Mouse (Mus musculus) T-helper 1 cell (primary cell): ENCODE results near the gene Lrp2.

Experiments
- in situ Hi-C: fragments of 300-600 bp; cut with MboI, MseI; formaldehyde crosslinking; loops from one replicate; pipeline ENCODE4 v1.15.1; 2025; ENCODE audit warnings: high pct_unique_total_duplicates

Lrp2 gene

GRCm38 (mm10) chr2:69518307-69518706 lies 67.6 kb downstream of the Lrp2 start:
- in situ Hi-C loops, result no loop called here

GRCm38 (mm10) chr2:69511766-69512165 lies 74.1 kb downstream of the Lrp2 start:
- in situ Hi-C loops, result no loop called here

GRCm38 (mm10) chr2:69500357-69500756 lies 85.5 kb downstream of the Lrp2 start:
- in situ Hi-C loops, result no loop called here

GRCm38 (mm10) chr2:69493130-69493529 lies 92.7 kb downstream of the Lrp2 start:
- in situ Hi-C loops, result no loop called here

- in situ Hi-C loops, result no loop called here
Observed at GRCm38 (mm10) chr2:69480965-69481364, 104.9 kb downstream of the Lrp2 start.

GRCm38 (mm10) chr2:69479859-69480258 lies 106.0 kb downstream of the Lrp2 start:
- in situ Hi-C loops, result no loop called here

GRCm38 (mm10) chr2:69476901-69477300 lies 109.0 kb downstream of the Lrp2 start:
- in situ Hi-C loops, result no loop called here

GRCm38 (mm10) chr2:69475177-69475576 lies 110.7 kb downstream of the Lrp2 start:
- in situ Hi-C loops, result no loop called here

GRCm38 (mm10) chr2:69471837-69472236 lies 114.0 kb downstream of the Lrp2 start:
- in situ Hi-C loops, result loop anchor here (25.0 kb wide), 1 partner anchor 840 kb away; no protein-coding TSS in a partner anchor

- in situ Hi-C loops, result loop anchor here (25.0 kb wide), 1 partner anchor 849 kb away; no protein-coding TSS in a partner anchor
Observed at GRCm38 (mm10) chr2:69463609-69464008, 122.3 kb downstream of the Lrp2 start.

- in situ Hi-C loops, result loop anchor here (25.0 kb wide), 1 partner anchor 853 kb away; no protein-coding TSS in a partner anchor
Observed at GRCm38 (mm10) chr2:69459481-69459880, 126.4 kb downstream of the Lrp2 start.

- in situ Hi-C loops, result loop anchor here (25.0 kb wide), 1 partner anchor 861 kb away; no protein-coding TSS in a partner anchor
Observed at GRCm38 (mm10) chr2:69451128-69451527, 134.7 kb downstream of the Lrp2 start.

- in situ Hi-C loops, result no loop called here
Observed at GRCm38 (mm10) chr2:69448581-69448980, 137.3 kb downstream of the Lrp2 start.

GRCm38 (mm10) chr2:69445896-69446472 lies 139.9 kb downstream of the Lrp2 start:
- in situ Hi-C loops, result no loop called here

GRCm38 (mm10) chr2:69441656-69442055 lies 144.2 kb downstream of the Lrp2 start:
- in situ Hi-C loops, result no loop called here

GRCm38 (mm10) chr2:69428116-69428515 lies 157.7 kb downstream of the Lrp2 start:
- in situ Hi-C loops, result no loop called here

- in situ Hi-C loops, result no loop called here
Observed at GRCm38 (mm10) chr2:69427141-69427540, 158.7 kb downstream of the Lrp2 start.

- in situ Hi-C loops, result no loop called here
Observed at GRCm38 (mm10) chr2:69426081-69426480, 159.8 kb downstream of the Lrp2 start.

- in situ Hi-C loops, result no loop called here
Observed at GRCm38 (mm10) chr2:69424829-69425228, 161.0 kb downstream of the Lrp2 start.

GRCm38 (mm10) chr2:69418294-69418881 lies 167.5 kb downstream of the Lrp2 start:
- in situ Hi-C loops, result no loop called here

- in situ Hi-C loops, result no loop called here
Observed at GRCm38 (mm10) chr2:69415070-69415469, 170.8 kb downstream of the Lrp2 start.

GRCm38 (mm10) chr2:69414539-69414938 lies 171.3 kb downstream of the Lrp2 start:
- in situ Hi-C loops, result no loop called here

- in situ Hi-C loops, result no loop called here
Observed at GRCm38 (mm10) chr2:69405692-69406091, 180.2 kb downstream of the Lrp2 start.
